Mouse (Mus musculus) lung, postnatal 0 days (tissue): ENCODE data around the gene Lyrm7.

Experiments used
- CTCF ChIP-seq: IDR thresholded peaks from 2 replicates; pipeline ENCODE4 v1.5.1; 2016; ENCODE audit warnings: antibody characterized with exemption, mild to moderate bottlenecking
- EP300 ChIP-seq: IDR thresholded peaks from 2 replicates; pipeline ENCODE4 v1.6.1; 2016; ENCODE audit warnings: antibody characterized with exemption, mild to moderate bottlenecking, control low read depth

DNA sequence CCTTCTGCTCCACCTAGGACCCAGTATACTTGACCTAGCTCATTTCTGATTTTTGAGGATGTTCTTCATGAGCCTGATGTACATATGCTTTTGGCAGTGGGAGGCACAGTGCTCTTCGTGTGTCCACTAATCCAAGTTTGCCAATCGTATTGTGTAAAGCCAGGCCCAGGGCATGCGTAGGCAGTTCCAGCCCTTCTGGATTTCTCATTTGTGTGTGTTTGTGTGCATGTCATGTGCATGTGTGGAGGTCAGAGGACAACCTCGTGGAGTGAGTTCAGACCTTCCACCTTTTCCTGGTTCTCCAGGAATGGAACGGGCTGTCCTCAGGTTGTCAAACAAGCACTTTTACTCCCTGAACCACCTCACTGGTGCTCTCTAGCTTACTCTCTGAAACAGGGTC, 51.1 kb downstream of the Lyrm7 start:
- TF ChIP-seq EP300 (no peak), CTCF (no peak)
